Mouse (Mus musculus) ES-E14 (cell line): ENCODE data around the gene Pth1r.

ENCODE experiments used
- CHD2 ChIP-seq: IDR thresholded peaks from 2 replicates; pipeline ENCODE4 v1.6.1; 2014; ENCODE audit warnings: mild to moderate bottlenecking, low read depth, low read length, inconsistent platforms
- HCFC1 ChIP-seq: IDR thresholded peaks from 2 replicates; pipeline ENCODE4 v1.6.1; 2012; ENCODE audit warnings: low read length, inconsistent platforms, borderline replicate concordance; ENCODE audit not compliant: insufficient read depth
- ZC3H11A ChIP-seq: IDR thresholded peaks from 2 replicates; pipeline ENCODE4 v1.6.1; 2012; ENCODE audit warnings: low read depth, mild to moderate bottlenecking, inconsistent platforms, low read length, borderline replicate concordance

DNA sequence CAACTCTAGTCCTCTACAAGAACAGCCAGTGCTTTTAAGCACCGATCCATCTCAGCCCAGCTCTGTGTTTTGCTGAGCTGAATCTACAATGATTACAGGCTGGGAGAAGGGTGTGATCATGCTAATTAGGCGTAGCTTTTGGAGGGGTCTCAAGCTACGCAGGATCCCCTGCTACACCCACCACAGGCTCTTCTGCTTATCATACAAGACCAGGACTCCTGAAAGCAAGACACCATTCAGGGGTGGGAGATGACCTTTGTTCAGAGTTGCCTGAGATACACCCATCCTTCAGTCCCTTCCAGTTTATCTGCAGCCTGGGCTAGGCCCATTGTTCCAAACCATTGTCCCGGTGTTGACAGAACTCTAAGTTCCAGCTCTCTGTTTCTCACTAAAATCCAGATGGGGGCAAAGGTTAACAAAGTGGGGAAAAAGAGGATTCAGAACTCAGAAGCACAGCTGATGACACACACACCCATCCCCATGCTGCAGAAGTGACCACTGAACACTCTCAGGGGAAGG lies 6.0 kb upstream of the Pth1r start:
- TF ChIP-seq HCFC1 (no peak), CHD2 (no peak), ZC3H11A (no peak)
